Mouse (Mus musculus) A20 (cell line): ENCODE measurements around the gene Gm49395.
A peak's percentile ranks its signal among the peaks of the same experiment; 100 is the strongest.

ENCODE experiments used
- DNase-seq: peaks from one replicate; pipeline ENCODE4 v3.0.0-alpha.2; 2011; ENCODE audit warnings: low read depth, low spot score

The Gm49395 gene

GRCm38 (mm10) chr13:115101355-115102191 lies at the start of gene Gm49395, which contains the start of gene Itga1:
Gm49395 (minus strand) TSS chr13:115101921.
Itga1 (minus strand) TSS chr13:115101964.
- DNase-seq = no peak

- no peak for DNase-seq
Observed at GRCm38 (mm10) chr13:115150602-115151001, 48.9 kb upstream of the Gm49395 start.

- no peak for DNase-seq
Observed at GRCm38 (mm10) chr13:115149849-115150248, 48.1 kb upstream of the Gm49395 start.

- DNase-seq = no peak
Observed at GRCm38 (mm10) chr13:115143575-115143974, 41.9 kb upstream of the Gm49395 start.

GRCm38 (mm10) chr13:115142066-115142465 lies 40.3 kb upstream of the Gm49395 start:
- DNase-seq = no peak

- no peak for DNase-seq
Observed at GRCm38 (mm10) chr13:115138513-115138912, 36.8 kb upstream of the Gm49395 start.

- peak; percentile 13 for DNase-seq
Observed at GRCm38 (mm10) chr13:115136761-115137160, 35.0 kb upstream of the Gm49395 start.

GRCm38 (mm10) chr13:115132435-115132834 lies 30.7 kb upstream of the Gm49395 start:
- DNase-seq = no peak

- no peak for DNase-seq
Observed at GRCm38 (mm10) chr13:115131381-115131780, 29.7 kb upstream of the Gm49395 start.

- no peak for DNase-seq
Observed at GRCm38 (mm10) chr13:115130035-115130434, 28.3 kb upstream of the Gm49395 start.

- DNase-seq = no peak
Observed at GRCm38 (mm10) chr13:115127826-115128225, 26.1 kb upstream of the Gm49395 start.

- no peak for DNase-seq
Observed at GRCm38 (mm10) chr13:115126534-115126933, 24.8 kb upstream of the Gm49395 start.

GRCm38 (mm10) chr13:115125130-115125529 lies 23.4 kb upstream of the Gm49395 start:
- DNase-seq = no peak

- DNase-seq = no peak
Observed at GRCm38 (mm10) chr13:115124521-115124920, 22.8 kb upstream of the Gm49395 start.

- DNase-seq = no peak
Observed at GRCm38 (mm10) chr13:115118756-115119155, 17.0 kb upstream of the Gm49395 start.

GRCm38 (mm10) chr13:115118195-115118594 lies 16.5 kb upstream of the Gm49395 start:
- DNase-seq = no peak

- DNase-seq = no peak
Observed at GRCm38 (mm10) chr13:115116930-115117621, 15.4 kb upstream of the Gm49395 start.

- DNase-seq = no peak
Observed at GRCm38 (mm10) chr13:115109628-115110027, 7.9 kb upstream of the Gm49395 start.

GRCm38 (mm10) chr13:115107436-115107835 lies 5.7 kb upstream of the Gm49395 start:
- no peak for DNase-seq

GRCm38 (mm10) chr13:115106183-115106582 lies 4.5 kb upstream of the Gm49395 start:
- no peak for DNase-seq

GRCm38 (mm10) chr13:115102754-115103153 lies 1.0 kb upstream of the Gm49395 start:
- DNase-seq = no peak

GRCm38 (mm10) chr13:115100381-115101177 lies 1.1 kb downstream of the Gm49395 start:
- no peak for DNase-seq
